Mouse (Mus musculus) forebrain, postnatal 0 days (tissue): ENCODE results near the gene Emg1. TPM values are rescaled to one million over a fixed set of nuclear protein-coding genes. Genes with fewer than 3 reads are reported as not detected.

ENCODE experiments used
- ATAC-seq: fragments of 200-750 bp; cut with Nextera tagmentation; 2 replicates; pipeline ENCODE4 v1.8.0; 2017; ENCODE audit warnings: mild to moderate bottlenecking, moderate library complexity
- DNase-seq: peaks from one replicate; pipeline ENCODE4 v3.0.0-alpha.2; 2015
- H3K27ac ChIP-seq: fragments of 300-500 bp; sonication (generic); 2 replicates; pipeline ENCODE4 v1.5.1; 2014; ENCODE audit warnings: low read depth, mild to moderate bottlenecking, antibody characterized with exemption, low read length, moderate library complexity, mixed read lengths
- H3K27me3 ChIP-seq: fragments of 300-500 bp; sonication (generic); 2 replicates; pipeline ENCODE4 v1.6.1; 2014; ENCODE audit warnings: mild to moderate bottlenecking, low read length, mixed read lengths; ENCODE audit not compliant: insufficient read depth
- H3K36me3 ChIP-seq: fragments of 300-500 bp; sonication (generic); 2 replicates; pipeline ENCODE4 v1.6.1; 2014; ENCODE audit warnings: mild to moderate bottlenecking, moderate library complexity; ENCODE audit not compliant: insufficient read depth
- H3K4me1 ChIP-seq: fragments of 300-500 bp; sonication (generic); 2 replicates; pipeline ENCODE4 v1.6.1; 2014; ENCODE audit warnings: antibody characterized with exemption; ENCODE audit not compliant: insufficient read depth
- H3K4me2 ChIP-seq: fragments of 300-500 bp; sonication (generic); 2 replicates; pipeline ENCODE4 v1.6.1; 2014; ENCODE audit warnings: low read depth, mild to moderate bottlenecking, moderate library complexity
- H3K4me3 ChIP-seq: fragments of 300-500 bp; sonication (generic); 2 replicates; pipeline ENCODE4 v1.5.1; 2014; ENCODE audit warnings: low read depth, low read length, mixed read lengths
- H3K9ac ChIP-seq: fragments of 300-500 bp; sonication (generic); 2 replicates; pipeline ENCODE4 v1.6.1; 2014; ENCODE audit warnings: mild to moderate bottlenecking
- H3K9me3 ChIP-seq: fragments of 300-500 bp; sonication (generic); 2 replicates; pipeline ENCODE4 v1.6.1; 2016; ENCODE audit warnings: low read length
- CTCF ChIP-seq: sonication (generic); IDR thresholded peaks from 2 replicates; pipeline ENCODE4 v1.5.1; 2016; ENCODE audit warnings: antibody characterized with exemption, control low read depth, low read depth
- WGBS: fragments of 180-500 bp; shearing (Covaris S2); extraction: QIAGEN DNeasy Blood & Tissue Kit; methylation state at CpG from one replicate; pipeline ENCODE4 v1.1.7; 2014; 5-methylcytosine and 5-hydroxymethylcytosine counted together
- polyA plus RNA-seq: library from polyadenylated mRNA; unstranded; fragments of >200 nt; fragmentation: Nextera tagmentation; extraction: Ambion mirVana; gene quantifications from 2 replicates; pipeline ENCODE4 v1.2.1, GENCODE M21; 2015
- total RNA-seq: library from RNA; depleted of rRNA; stranded (reverse); fragments of >200 nt; gene quantifications from 2 replicates; pipeline ENCODE4 v1.2.3, GENCODE M21; 2014

Emg1 gene
- total and polyA plus RNA-seq, 2 experiments from 2014 or later, result 96.2 to 105 TPM

GRCm38 (mm10) chr6:124731038-124731437 lies 19.1 kb upstream of the Emg1 start:
- 87% methylated on average over 7 of the region's 7 CpGs for WGBS
- no peak for ATAC-seq
- no peak overlapping the region for H3K27ac ChIP-seq
- H3K4me3 ChIP-seq, result no peak overlapping the region
- no peaks in the 10 kb centered on the region for H3K27me3 ChIP-seq
- TF ChIP-seq CTCF, result no peak
- no peak overlapping the region for H3K9ac ChIP-seq
- H3K9me3 ChIP-seq, result no peaks in the 10 kb centered on the region
- DNase-seq, result no peak
- no peaks in the 10 kb centered on the region for H3K4me1 ChIP-seq
- H3K4me2 ChIP-seq, result no peak overlapping the region
- H3K36me3 ChIP-seq, result no peaks in the 10 kb centered on the region

- ATAC-seq (no peak), DNase-seq (no peak)
- no peak overlapping the region for H3K9ac ChIP-seq
- no peaks in the 10 kb centered on the region for H3K4me1 ChIP-seq
- no peaks in the 10 kb centered on the region for H3K27me3 ChIP-seq
- H3K9me3 ChIP-seq, result no peaks in the 10 kb centered on the region
- WGBS, result 92% methylated on average over 8 of the region's 8 CpGs
- H3K27ac ChIP-seq, result no peak overlapping the region
- no peak overlapping the region for H3K4me2 ChIP-seq
- no peaks in the 10 kb centered on the region for H3K36me3 ChIP-seq
- no peak overlapping the region for H3K4me3 ChIP-seq
- TF ChIP-seq CTCF, result no peak
Observed at GRCm38 (mm10) chr6:124729850-124730705, 18.1 kb upstream of the Emg1 start.

GRCm38 (mm10) chr6:124728621-124729020 lies 16.6 kb upstream of the Emg1 start:
- Histone ChIP-seq H3K27me3 (no peaks in the 10 kb centered on the region), H3K9me3 (no peaks in the 10 kb centered on the region), H3K4me3 (no peak overlapping the region), H3K9ac (no peak overlapping the region), H3K4me2 (no peak overlapping the region), H3K27ac (no peak overlapping the region), H3K36me3 (no peaks in the 10 kb centered on the region), H3K4me1 (no peaks in the 10 kb centered on the region)
- TF ChIP-seq CTCF, result no peak
- ATAC-seq, result no peak
- DNase-seq, result no peak
- 90% methylated on average over 10 of the region's 10 CpGs for WGBS

GRCm38 (mm10) chr6:124724472-124724871 lies 12.5 kb upstream of the Emg1 start:
- no peaks in the 10 kb centered on the region for H3K36me3 ChIP-seq
- no peak overlapping the region for H3K9ac ChIP-seq
- no peaks in the 10 kb centered on the region for H3K27me3 ChIP-seq
- ATAC-seq (no peak), DNase-seq (no peak)
- H3K27ac ChIP-seq, result no peak overlapping the region
- 91% methylated on average over 10 of the region's 10 CpGs for WGBS
- H3K4me1 ChIP-seq, result no peaks in the 10 kb centered on the region
- no peak overlapping the region for H3K4me2 ChIP-seq
- no peak overlapping the region for H3K4me3 ChIP-seq
- no peak for TF ChIP-seq CTCF
- no peaks in the 10 kb centered on the region for H3K9me3 ChIP-seq

- H3K27me3 ChIP-seq, result no peaks in the 10 kb centered on the region
- H3K36me3 ChIP-seq, result no peaks in the 10 kb centered on the region
- WGBS, result 82% methylated on average over 8 of the region's 8 CpGs
- TF ChIP-seq CTCF, result no peak
- no peaks in the 10 kb centered on the region for H3K9me3 ChIP-seq
- DNase-seq, result no peak
- H3K9ac ChIP-seq, result no peak overlapping the region
- no peak overlapping the region for H3K27ac ChIP-seq
- H3K4me2 ChIP-seq, result no peak overlapping the region
- no peaks in the 10 kb centered on the region for H3K4me1 ChIP-seq
- no peak overlapping the region for H3K4me3 ChIP-seq
- ATAC-seq, result no peak
Observed at GRCm38 (mm10) chr6:124723541-124723940, 11.6 kb upstream of the Emg1 start.

- Histone ChIP-seq H3K4me1 (no peaks in the 10 kb centered on the region), H3K4me2 (no peak overlapping the region), H3K36me3 (no peaks in the 10 kb centered on the region; the same call in 1 of the 2 replicates), H3K4me3 (no peak overlapping the region), H3K27me3 (no peaks in the 10 kb centered on the region), H3K9me3 (no peaks in the 10 kb centered on the region), H3K27ac (no peak overlapping the region), H3K9ac (no peak overlapping the region)
- no peak for ATAC-seq
- 76% methylated on average over 6 of the region's 6 CpGs for WGBS
- TF ChIP-seq CTCF, result no peak
- DNase-seq, result no peak
Observed at GRCm38 (mm10) chr6:124722876-124723473, 11.0 kb upstream of the Emg1 start.

GRCm38 (mm10) chr6:124720904-124721303 lies 8.9 kb upstream of the Emg1 start:
- 54% methylated on average over 11 of the region's 11 CpGs for WGBS
- ATAC-seq (no peak), DNase-seq (no peak)
- Histone ChIP-seq H3K4me1 (no peaks in the 10 kb centered on the region), H3K27ac (no peak overlapping the region), H3K9me3 (no peaks in the 10 kb centered on the region), H3K4me2 (no peak overlapping the region), H3K27me3 (no peaks in the 10 kb centered on the region), H3K36me3 (peaks cover 14% of the 10 kb centered on the region), H3K4me3 (no peak overlapping the region), H3K9ac (no peak overlapping the region)
- no peak for TF ChIP-seq CTCF
